Mouse (Mus musculus): Measurements from ENCODE around the gene Spdye4a.

GRCm38 (mm10) chr5:143253186-143253880, 26.6 kb upstream of the Spdye4a start:
- no peak for TF ChIP-seq CTCF (IDR thresholded peaks at IDR 0.05)
- TF ChIP-seq EP300 (IDR thresholded peaks at IDR 0.05; ENCODE audit: insufficient read depth, low read depth, low read length), result no peak

Measured in heart, adult 2 months (tissue).